Mouse (Mus musculus) midbrain, embryonic 16.5 days (tissue): ENCODE data around the gene Tjp1. TPM values are rescaled to one million over a fixed set of nuclear protein-coding genes. Genes with fewer than 3 reads are reported as not detected.
A peak's percentile ranks its signal among the peaks of the same experiment; 100 is the strongest.

ENCODE experiments used
- ATAC-seq: fragments of 200-750 bp; cut with Nextera tagmentation; 2 replicates; pipeline ENCODE4 v1.8.0; 2017; ENCODE audit warnings: moderate TSS enrichment
- H3K27ac ChIP-seq: fragments of 300-500 bp; sonication (generic); 2 replicates; pipeline ENCODE4 v1.5.1; 2014; ENCODE audit warnings: mild to moderate bottlenecking, low read length, mixed read lengths
- H3K27me3 ChIP-seq: fragments of 300-500 bp; sonication (generic); 2 replicates; pipeline ENCODE4 v1.6.1; 2014; ENCODE audit warnings: low read depth, low read length, mixed read lengths; ENCODE audit not compliant: control insufficient read depth, insufficient read depth
- H3K36me3 ChIP-seq: fragments of 300-500 bp; sonication (generic); 2 replicates; pipeline ENCODE4 v1.6.1; 2014; ENCODE audit warnings: mild to moderate bottlenecking, low read length, moderate library complexity, mixed read lengths; ENCODE audit not compliant: control insufficient read depth, insufficient read depth
- H3K4me1 ChIP-seq: fragments of 300-500 bp; sonication (generic); 2 replicates; pipeline ENCODE4 v1.6.1; 2014; ENCODE audit warnings: mild to moderate bottlenecking, low read length, mixed read lengths; ENCODE audit not compliant: control insufficient read depth, insufficient read depth
- H3K4me2 ChIP-seq: fragments of 300-500 bp; sonication (generic); 2 replicates; pipeline ENCODE4 v1.6.1; 2014; ENCODE audit warnings: mild to moderate bottlenecking, low read length, mixed read lengths
- H3K4me3 ChIP-seq: fragments of 300-500 bp; sonication (generic); 2 replicates; pipeline ENCODE4 v1.5.1; 2014; ENCODE audit warnings: low read depth, mild to moderate bottlenecking, low read length, moderate library complexity, mixed read lengths
- H3K9ac ChIP-seq: fragments of 300-500 bp; sonication (generic); 2 replicates; pipeline ENCODE4 v1.6.1; 2014; ENCODE audit warnings: low read depth, low read length, mixed read lengths
- H3K9me3 ChIP-seq: fragments of 300-500 bp; sonication (generic); replicated peaks from 2 replicates; pipeline ENCODE4 v1.6.1; 2014; ENCODE audit warnings: mild to moderate bottlenecking, low read length, mixed read lengths; ENCODE audit not compliant: control insufficient read depth, poor library complexity, severe bottlenecking
- WGBS: fragments of 180-500 bp; shearing (Covaris S2); extraction: QIAGEN DNeasy Blood & Tissue Kit; methylation state at CpG from one replicate; pipeline ENCODE4 v1.1.7; 2014; 5-methylcytosine and 5-hydroxymethylcytosine counted together
- polyA plus RNA-seq: library from polyadenylated mRNA; unstranded; fragments of >200 nt; fragmentation: Nextera tagmentation; extraction: Ambion mirVana; gene quantifications from 2 replicates; pipeline ENCODE4 v1.2.1, GENCODE M21; 2015

Gene Tjp1
- polyA plus RNA-seq, 1 experiment from 2014 or later, result 25.7 TPM

DNA sequence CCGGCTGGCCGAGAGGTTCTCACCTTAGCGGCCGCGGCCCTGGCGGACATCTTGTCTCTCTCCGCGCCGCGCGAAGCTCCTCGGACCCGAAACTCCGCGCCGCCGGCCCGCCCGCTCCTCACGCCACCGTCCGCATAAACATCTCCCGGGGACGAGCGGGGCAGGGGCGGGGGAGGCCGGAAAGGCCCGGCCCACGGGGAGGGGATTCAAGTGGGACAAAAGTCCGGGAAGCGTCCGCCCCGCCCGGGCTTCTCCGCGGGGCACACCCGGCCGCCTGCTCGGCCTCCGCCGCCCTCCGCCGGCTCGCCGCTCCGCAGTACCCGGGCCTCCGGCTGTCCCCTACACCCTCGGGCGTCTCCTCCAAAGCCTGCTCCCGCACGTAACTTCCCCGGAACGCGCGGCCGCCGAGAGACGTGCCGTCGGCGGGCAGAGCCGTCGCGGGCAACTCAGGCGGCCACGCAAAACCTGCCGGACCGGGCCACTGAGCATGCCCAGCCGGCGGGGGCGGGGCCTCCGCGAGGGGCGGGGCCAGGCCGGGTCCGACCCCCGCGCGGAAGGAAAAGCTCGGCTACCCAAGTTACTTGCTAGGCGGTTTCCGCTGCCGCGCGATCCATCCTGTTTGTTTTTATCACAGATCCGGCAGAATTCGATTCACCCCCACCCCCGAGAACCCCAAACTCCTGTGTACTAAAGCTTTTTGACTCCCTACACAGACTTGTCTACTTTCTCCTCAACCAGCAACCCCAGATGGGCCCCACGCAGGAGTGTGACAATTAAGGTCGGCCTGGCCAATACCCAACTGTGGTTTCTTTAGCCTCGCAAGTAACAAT, 156.6 kb downstream of the Tjp1 start:
- no peaks in the 10 kb centered on the region for H3K36me3 ChIP-seq
- peak overlapping the region; percentile 87 for H3K4me3 ChIP-seq
- peak overlapping the region; percentile 75 for H3K9ac ChIP-seq
- peaks cover 7% of the 10 kb centered on the region for H3K4me1 ChIP-seq
- no peaks in the 10 kb centered on the region for H3K27me3 ChIP-seq
- ATAC-seq, result peak; percentile 93
- no peaks in the 10 kb centered on the region for H3K9me3 ChIP-seq
- WGBS, result 0% methylated on average over 44 of the region's 92 CpGs
- H3K4me2 ChIP-seq, result peak overlapping the region; percentile 96
- H3K27ac ChIP-seq, result peak overlapping the region; percentile 82

GRCm38 (mm10) chr7:65370381-65370786, 157.2 kb downstream of the Tjp1 start:
- H3K4me1 ChIP-seq, result peaks cover 7% of the 10 kb centered on the region
- H3K27ac ChIP-seq, result peak overlapping the region; percentile 82
- peak overlapping the region; percentile 87 for H3K4me3 ChIP-seq
- H3K9ac ChIP-seq, result peak overlapping the region; percentile 75
- no peaks in the 10 kb centered on the region for H3K36me3 ChIP-seq
- H3K4me2 ChIP-seq, result peak overlapping the region; percentile 96
- peak; percentile 63 for ATAC-seq
- no peaks in the 10 kb centered on the region for H3K27me3 ChIP-seq
- no peaks in the 10 kb centered on the region for H3K9me3 ChIP-seq
- 0% methylated on average over 40 of the region's 46 CpGs for WGBS

- H3K27ac ChIP-seq, result no peak overlapping the region
- peaks cover 7% of the 10 kb centered on the region for H3K4me1 ChIP-seq
- 17% methylated on average over 5 of the region's 5 CpGs for WGBS
- no peak for ATAC-seq
- no peaks in the 10 kb centered on the region for H3K9me3 ChIP-seq
- H3K36me3 ChIP-seq, result no peaks in the 10 kb centered on the region
- no peaks in the 10 kb centered on the region for H3K27me3 ChIP-seq
- peak overlapping the region; percentile 21 for H3K4me3 ChIP-seq
- peak overlapping the region; percentile 31 for H3K4me2 ChIP-seq
- H3K9ac ChIP-seq, result no peak overlapping the region
Observed at GRCm38 (mm10) chr7:65369101-65369500, 158.5 kb downstream of the Tjp1 start.

- no peaks in the 10 kb centered on the region for H3K27me3 ChIP-seq
- H3K36me3 ChIP-seq, result no peaks in the 10 kb centered on the region
- H3K4me1 ChIP-seq, result peaks cover 7% of the 10 kb centered on the region
- no peak overlapping the region for H3K9ac ChIP-seq
- no peak overlapping the region for H3K27ac ChIP-seq
- no peak overlapping the region for H3K4me2 ChIP-seq
- no peaks in the 10 kb centered on the region for H3K9me3 ChIP-seq
- no peak overlapping the region for H3K4me3 ChIP-seq
- WGBS, result 84% methylated on average over 16 of the region's 16 CpGs
- no peak for ATAC-seq
Observed at GRCm38 (mm10) chr7:65367386-65368245, 160.0 kb downstream of the Tjp1 start.

DNA sequence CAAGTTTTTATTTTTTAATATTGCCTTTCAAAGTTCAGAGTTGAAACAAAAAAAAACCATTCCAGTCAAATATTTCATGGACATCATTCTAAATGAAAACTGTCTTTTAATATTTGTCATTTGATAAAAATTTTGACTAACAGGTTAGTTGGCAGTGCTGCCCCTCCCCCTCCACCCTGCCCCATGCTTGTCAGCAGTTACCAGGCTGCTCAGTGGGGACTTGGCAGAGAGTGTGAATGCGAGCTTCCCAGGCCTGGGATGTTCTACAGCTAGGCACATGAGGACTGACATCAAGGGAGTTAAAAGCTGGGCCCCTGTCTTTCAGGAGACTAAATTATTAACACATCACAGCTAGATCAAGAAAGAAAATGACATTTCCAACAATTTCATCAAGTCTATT, 161.4 kb downstream of the Tjp1 start:
- Histone ChIP-seq H3K4me2 (no peak overlapping the region), H3K36me3 (no peaks in the 10 kb centered on the region), H3K4me1 (peaks cover 7% of the 10 kb centered on the region), H3K27ac (no peak overlapping the region), H3K9ac (no peak overlapping the region), H3K27me3 (no peaks in the 10 kb centered on the region), H3K9me3 (no peaks in the 10 kb centered on the region), H3K4me3 (no peak overlapping the region)
- ATAC-seq, result no peak
- WGBS, result 14% methylated on average over 1 of the region's 1 CpGs

DNA sequence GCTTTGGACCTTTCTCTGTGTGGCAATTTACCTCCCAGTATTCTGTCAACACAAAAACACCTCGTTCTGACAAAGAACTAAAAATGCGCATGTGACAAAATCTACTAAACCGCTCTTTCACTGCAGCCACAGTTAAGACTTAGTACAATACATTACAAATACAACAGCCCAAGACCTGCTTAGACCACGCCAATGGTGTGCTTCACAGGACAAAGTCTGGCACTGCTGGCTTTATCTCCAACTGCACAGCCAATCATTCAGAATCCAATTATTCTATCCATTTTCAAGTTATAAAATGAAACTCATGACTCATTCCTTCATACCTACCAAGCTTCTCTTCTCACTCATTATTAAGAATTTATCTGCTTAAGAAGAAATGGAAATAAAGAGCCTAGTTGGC, 162.0 kb downstream of the Tjp1 start:
- Histone ChIP-seq H3K9me3 (no peaks in the 10 kb centered on the region), H3K27me3 (no peaks in the 10 kb centered on the region), H3K9ac (no peak overlapping the region), H3K36me3 (no peaks in the 10 kb centered on the region), H3K4me1 (peaks cover 7% of the 10 kb centered on the region), H3K27ac (no peak overlapping the region), H3K4me2 (no peak overlapping the region), H3K4me3 (no peak overlapping the region)
- 75% methylated on average over 4 of the region's 4 CpGs for WGBS
- ATAC-seq, result no peak

DNA sequence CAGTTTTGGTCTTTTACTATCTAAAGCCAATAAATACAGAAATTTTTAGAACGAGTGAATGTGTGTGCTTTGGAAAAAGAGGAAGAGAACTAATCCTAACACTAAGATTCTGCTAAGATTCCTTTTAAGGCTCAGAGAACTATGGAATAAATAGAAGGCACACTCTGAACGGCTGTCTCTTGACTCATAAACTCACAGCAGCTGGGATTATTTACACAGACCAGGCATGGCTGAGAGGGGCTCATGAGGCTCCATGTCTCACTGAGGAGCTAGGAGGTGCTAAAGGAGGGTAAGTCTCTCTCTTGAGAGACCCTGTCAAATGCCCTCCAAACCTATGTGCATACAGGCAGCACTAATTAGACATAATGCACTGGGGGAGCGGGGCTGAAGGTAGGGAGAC, 167.3 kb downstream of the Tjp1 start:
- Histone ChIP-seq H3K9ac (no peak overlapping the region), H3K9me3 (no peaks in the 10 kb centered on the region), H3K27ac (no peak overlapping the region), H3K4me3 (no peak overlapping the region), H3K36me3 (no peaks in the 10 kb centered on the region), H3K27me3 (no peaks in the 10 kb centered on the region), H3K4me2 (no peak overlapping the region), H3K4me1 (peaks cover 6% of the 10 kb centered on the region; the same call in 1 of the 2 replicates)
- WGBS, result 67% methylated on average over 3 of the region's 3 CpGs
- no peak for ATAC-seq

DNA sequence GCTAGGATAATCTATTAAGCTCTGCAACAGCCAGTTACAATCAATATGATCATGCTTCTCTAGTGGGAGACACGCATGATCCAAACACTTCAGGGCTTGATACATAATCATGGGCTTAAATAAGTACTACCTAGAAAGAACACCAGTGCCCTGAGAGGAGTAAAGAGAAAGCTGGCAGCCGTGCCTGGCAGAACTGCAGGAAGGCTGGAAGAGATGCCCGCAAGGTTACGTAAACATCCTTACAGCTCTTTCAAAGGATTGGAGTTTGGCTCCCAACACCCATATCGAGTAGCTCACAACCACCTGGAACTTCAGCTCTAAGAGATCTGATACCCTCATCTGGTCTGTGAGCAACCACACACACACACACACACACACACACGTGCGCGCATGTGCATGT, 167.8 kb downstream of the Tjp1 start:
- WGBS, result 82% methylated on average over 8 of the region's 8 CpGs
- Histone ChIP-seq H3K27ac (no peak overlapping the region), H3K27me3 (no peaks in the 10 kb centered on the region), H3K36me3 (no peaks in the 10 kb centered on the region), H3K9me3 (no peaks in the 10 kb centered on the region), H3K4me3 (no peak overlapping the region), H3K9ac (no peak overlapping the region), H3K4me1 (peaks cover 6% of the 10 kb centered on the region; the same call in 1 of the 2 replicates), H3K4me2 (no peak overlapping the region)
- ATAC-seq, result no peak

DNA sequence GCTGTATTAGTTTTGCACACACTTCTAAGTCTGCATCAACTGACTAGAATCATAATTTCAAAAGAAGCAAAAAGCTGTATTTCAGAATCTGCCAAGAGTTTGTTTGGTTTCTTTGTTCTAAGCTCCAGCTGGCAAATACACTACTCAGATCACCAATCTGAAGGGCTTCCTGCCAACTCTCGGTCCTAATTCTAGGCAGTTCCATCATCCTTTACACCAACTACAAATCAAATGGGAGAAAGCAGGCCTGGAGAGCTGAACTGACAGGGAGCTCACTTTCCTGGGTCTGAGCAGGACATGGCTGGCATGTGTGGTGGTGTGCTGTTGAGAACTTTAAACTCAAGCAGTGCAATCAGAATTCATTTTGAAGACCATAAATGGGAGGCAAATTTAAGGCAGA, 170.0 kb downstream of the Tjp1 start:
- Histone ChIP-seq H3K4me1 (peaks cover 8% of the 10 kb centered on the region; the same call in 1 of the 2 replicates), H3K27me3 (no peaks in the 10 kb centered on the region), H3K9ac (no peak overlapping the region), H3K4me3 (no peak overlapping the region), H3K4me2 (no peak overlapping the region), H3K9me3 (no peaks in the 10 kb centered on the region), H3K27ac (peak overlapping the region; percentile 41), H3K36me3 (no peaks in the 10 kb centered on the region)
- no peak for ATAC-seq
- whole genome bisulfite sequencing, result 29% methylated on average over 1 of the region's 1 CpGs
